Mouse (Mus musculus): ENCODE measurements around the gene Mpzl3. TPM values are rescaled to one million over a fixed set of nuclear protein-coding genes. Genes with fewer than 3 reads are reported as not detected.
A peak's percentile ranks its signal among the peaks of the same experiment; 100 is the strongest.

The Mpzl3 gene
- total and polyA plus RNA-seq, 3 experiments, result 0.82 to 1.8 (median 1.4) TPM

GRCm38 (mm10) chr9:45083132-45083531 is 28.1 kb downstream of the Mpzl3 start:
- Histone ChIP-seq H3K4me1 (ENCODE audit: control insufficient read depth, insufficient read depth, low read length) (no peaks in the 10 kb centered on the region), H3K27me3 (ENCODE audit: control insufficient read depth, insufficient read depth, low read length) (peaks cover 3% of the 10 kb centered on the region; the same call in 1 of the 2 replicates), H3K9ac (ENCODE audit: low read depth, low read length) (no peak overlapping the region), H3K4me3 (no peak overlapping the region), H3K79me2 (replicated peaks; ENCODE audit: control insufficient read depth, insufficient read depth, low read length) (no peaks in the 10 kb centered on the region), H3K27ac (no peak overlapping the region), H3K36me3 (ENCODE audit: control insufficient read depth, insufficient read depth, low read length) (no peaks in the 10 kb centered on the region)
- WGBS, result 87% methylated on average over 3 of the region's 3 CpGs
- no peak for DNase-seq
- no peak for TF ChIP-seq EP300 (IDR thresholded peaks at IDR 0.05; ENCODE audit: insufficient read depth, low read depth, low read length)
- no peak for TF ChIP-seq CTCF (IDR thresholded peaks at IDR 0.05)
- no peak for TF ChIP-seq POLR2A (IDR thresholded peaks at IDR 0.05; ENCODE audit: insufficient read depth, low read depth, low read length)
- intact Hi-C loops (cut with DNase I), result no loop called here

- TF ChIP-seq POLR2A (IDR thresholded peaks at IDR 0.05; ENCODE audit: insufficient read depth, low read depth, low read length), result no peak
- TF ChIP-seq EP300 (IDR thresholded peaks at IDR 0.05; ENCODE audit: insufficient read depth, low read depth, low read length), result no peak
- no peak for TF ChIP-seq CTCF (IDR thresholded peaks at IDR 0.05)
- no peaks in the 10 kb centered on the region for H3K36me3 ChIP-seq (ENCODE audit: control insufficient read depth, insufficient read depth, low read length)
- peak in 1 of 2 experiments; percentile 27 for DNase-seq
- peaks cover 3% of the 10 kb centered on the region; the same call in 1 of the 2 replicates for H3K27me3 ChIP-seq (ENCODE audit: control insufficient read depth, insufficient read depth, low read length)
- no peaks in the 10 kb centered on the region for H3K4me1 ChIP-seq (ENCODE audit: control insufficient read depth, insufficient read depth, low read length)
- H3K4me3 ChIP-seq, result no peak overlapping the region
- intact Hi-C loops (cut with DNase I), result no loop called here
- H3K27ac ChIP-seq, result no peak overlapping the region
- no peaks in the 10 kb centered on the region for H3K79me2 ChIP-seq (replicated peaks; ENCODE audit: control insufficient read depth, insufficient read depth, low read length)
- WGBS, result 40% methylated on average over 5 of the region's 5 CpGs
- H3K9ac ChIP-seq (ENCODE audit: low read depth, low read length), result no peak overlapping the region
Measured at GRCm38 (mm10) chr9:45084556-45084955, 29.6 kb downstream of the Mpzl3 start.

- TF ChIP-seq EP300 (IDR thresholded peaks at IDR 0.05; ENCODE audit: insufficient read depth, low read depth, low read length), result no peak
- no peak for TF ChIP-seq POLR2A (IDR thresholded peaks at IDR 0.05; ENCODE audit: insufficient read depth, low read depth, low read length)
- TF ChIP-seq CTCF (IDR thresholded peaks at IDR 0.05), result no peak
- no peak overlapping the region for H3K4me3 ChIP-seq
- no peak overlapping the region for H3K9ac ChIP-seq (ENCODE audit: low read depth, low read length)
- DNase-seq, result no peak
- H3K27ac ChIP-seq, result no peak overlapping the region
- intact Hi-C loops (cut with DNase I), result no loop called here
- no peaks in the 10 kb centered on the region for H3K36me3 ChIP-seq (ENCODE audit: control insufficient read depth, insufficient read depth, low read length)
- 68% methylated on average over 12 of the region's 12 CpGs for WGBS
- H3K79me2 ChIP-seq (replicated peaks; ENCODE audit: control insufficient read depth, insufficient read depth, low read length), result no peaks in the 10 kb centered on the region
- peaks cover 3% of the 10 kb centered on the region; the same call in 1 of the 2 replicates for H3K27me3 ChIP-seq (ENCODE audit: control insufficient read depth, insufficient read depth, low read length)
- H3K4me1 ChIP-seq (ENCODE audit: control insufficient read depth, insufficient read depth, low read length), result no peaks in the 10 kb centered on the region
Measured at GRCm38 (mm10) chr9:45085741-45086690, 31.0 kb downstream of the Mpzl3 start.

- Histone ChIP-seq H3K9ac (ENCODE audit: low read depth, low read length) (no peak overlapping the region), H3K4me1 (ENCODE audit: control insufficient read depth, insufficient read depth, low read length) (peaks cover 1% of the 10 kb centered on the region; the same call in 1 of the 2 replicates), H3K36me3 (ENCODE audit: control insufficient read depth, insufficient read depth, low read length) (no peaks in the 10 kb centered on the region), H3K27me3 (ENCODE audit: control insufficient read depth, insufficient read depth, low read length) (no peaks in the 10 kb centered on the region), H3K79me2 (replicated peaks; ENCODE audit: control insufficient read depth, insufficient read depth, low read length) (no peaks in the 10 kb centered on the region), H3K4me3 (no peak overlapping the region), H3K27ac (no peak overlapping the region)
- intact Hi-C loops (cut with DNase I), result no loop called here
- DNase-seq, result no peak
- no peak for TF ChIP-seq POLR2A (IDR thresholded peaks at IDR 0.05; ENCODE audit: insufficient read depth, low read depth, low read length)
- TF ChIP-seq EP300 (IDR thresholded peaks at IDR 0.05; ENCODE audit: insufficient read depth, low read depth, low read length), result no peak
- no peak for TF ChIP-seq CTCF (IDR thresholded peaks at IDR 0.05)
Measured at GRCm38 (mm10) chr9:45088040-45088439, 33.1 kb downstream of the Mpzl3 start.

GRCm38 (mm10) chr9:45090811-45091210 is 35.8 kb downstream of the Mpzl3 start:
- 67% methylated on average over 3 of the region's 3 CpGs for WGBS
- Histone ChIP-seq H3K36me3 (ENCODE audit: control insufficient read depth, insufficient read depth, low read length) (no peaks in the 10 kb centered on the region), H3K4me1 (ENCODE audit: control insufficient read depth, insufficient read depth, low read length) (peaks cover 1% of the 10 kb centered on the region; the same call in 1 of the 2 replicates), H3K79me2 (replicated peaks; ENCODE audit: control insufficient read depth, insufficient read depth, low read length) (no peaks in the 10 kb centered on the region), H3K27ac (no peak overlapping the region), H3K27me3 (ENCODE audit: control insufficient read depth, insufficient read depth, low read length) (peaks cover 2% of the 10 kb centered on the region; the same call in 1 of the 2 replicates), H3K4me3 (no peak overlapping the region), H3K9ac (ENCODE audit: low read depth, low read length) (no peak overlapping the region)
- no peak for TF ChIP-seq CTCF (IDR thresholded peaks at IDR 0.05)
- no peak for TF ChIP-seq POLR2A (IDR thresholded peaks at IDR 0.05; ENCODE audit: insufficient read depth, low read depth, low read length)
- no peak for TF ChIP-seq EP300 (IDR thresholded peaks at IDR 0.05; ENCODE audit: insufficient read depth, low read depth, low read length)
- DNase-seq, result no peak
- intact Hi-C loops (cut with DNase I), result no loop called here

- 36% methylated on average over 4 of the region's 4 CpGs for WGBS
- Histone ChIP-seq H3K27ac (peak overlapping the region; percentile 23), H3K9ac (ENCODE audit: low read depth, low read length) (no peak overlapping the region), H3K79me2 (replicated peaks; ENCODE audit: control insufficient read depth, insufficient read depth, low read length) (no peaks in the 10 kb centered on the region), H3K36me3 (ENCODE audit: control insufficient read depth, insufficient read depth, low read length) (no peaks in the 10 kb centered on the region), H3K27me3 (ENCODE audit: control insufficient read depth, insufficient read depth, low read length) (peaks cover 2% of the 10 kb centered on the region; the same call in 1 of the 2 replicates), H3K4me3 (no peak overlapping the region), H3K4me1 (ENCODE audit: control insufficient read depth, insufficient read depth, low read length) (peaks cover 1% of the 10 kb centered on the region; the same call in 1 of the 2 replicates)
- TF ChIP-seq EP300 (IDR thresholded peaks at IDR 0.05; ENCODE audit: insufficient read depth, low read depth, low read length) (no peak), POLR2A (IDR thresholded peaks at IDR 0.05; ENCODE audit: insufficient read depth, low read depth, low read length) (no peak), CTCF (IDR thresholded peaks at IDR 0.05) (no peak)
- intact Hi-C loops (cut with DNase I), result no loop called here
- no peak for DNase-seq
Measured at GRCm38 (mm10) chr9:45092641-45093040, 37.7 kb downstream of the Mpzl3 start.
